Mouse (Mus musculus) forebrain, embryonic 12.5 days (tissue): ENCODE results near the gene Ugt1a6a. TPM values are rescaled to one million over a fixed set of nuclear protein-coding genes. Genes with fewer than 3 reads are reported as not detected.
A peak's percentile ranks its signal among the peaks of the same experiment; 100 is the strongest.

Experiments used
- ATAC-seq: fragments of 200-750 bp; cut with Nextera tagmentation; 2 replicates; pipeline ENCODE4 v1.8.0; 2017; ENCODE audit warnings: moderate TSS enrichment; ENCODE audit not compliant: low FRiP score
- H3K27ac ChIP-seq: fragments of 300-500 bp; sonication (generic); 2 replicates; pipeline ENCODE4 v1.5.1; 2016; ENCODE audit warnings: mild to moderate bottlenecking
- H3K27me3 ChIP-seq: fragments of 300-500 bp; sonication (generic); 2 replicates; pipeline ENCODE4 v1.6.1; 2016; ENCODE audit warnings: mild to moderate bottlenecking
- H3K36me3 ChIP-seq: fragments of 300-500 bp; sonication (generic); replicated peaks from 2 replicates; pipeline ENCODE4 v1.6.1; 2016; ENCODE audit warnings: mild to moderate bottlenecking
- H3K4me1 ChIP-seq: fragments of 300-500 bp; sonication (generic); 2 replicates; pipeline ENCODE4 v1.6.1; 2016
- H3K4me2 ChIP-seq: fragments of 300-500 bp; sonication (generic); 2 replicates; pipeline ENCODE4 v1.6.1; 2016; ENCODE audit warnings: mild to moderate bottlenecking, moderate library complexity
- H3K4me3 ChIP-seq: fragments of 300-500 bp; sonication (generic); replicated peaks from 2 replicates; pipeline ENCODE4 v1.5.1; 2016; ENCODE audit warnings: mild to moderate bottlenecking
- H3K9ac ChIP-seq: fragments of 300-500 bp; sonication (generic); 2 replicates; pipeline ENCODE4 v1.6.1; 2016; ENCODE audit warnings: mild to moderate bottlenecking
- H3K9me3 ChIP-seq: fragments of 300-500 bp; sonication (generic); 2 replicates; pipeline ENCODE4 v1.6.1; 2016
- WGBS: fragments of 180-500 bp; shearing (Covaris S2); methylation state at CpG from one replicate; pipeline ENCODE4 v1.1.7; 2016; 5-methylcytosine and 5-hydroxymethylcytosine counted together
- polyA plus RNA-seq: library from polyadenylated mRNA; unstranded; fragments of >200 nt; fragmentation: Nextera tagmentation; extraction: Ambion mirVana; gene quantifications from 2 replicates; pipeline ENCODE4 v1.2.1, GENCODE M21; 2016

The Ugt1a6a gene
- polyA plus RNA-seq, 1 experiment from 2014 or later: 0.93 TPM

DNA sequence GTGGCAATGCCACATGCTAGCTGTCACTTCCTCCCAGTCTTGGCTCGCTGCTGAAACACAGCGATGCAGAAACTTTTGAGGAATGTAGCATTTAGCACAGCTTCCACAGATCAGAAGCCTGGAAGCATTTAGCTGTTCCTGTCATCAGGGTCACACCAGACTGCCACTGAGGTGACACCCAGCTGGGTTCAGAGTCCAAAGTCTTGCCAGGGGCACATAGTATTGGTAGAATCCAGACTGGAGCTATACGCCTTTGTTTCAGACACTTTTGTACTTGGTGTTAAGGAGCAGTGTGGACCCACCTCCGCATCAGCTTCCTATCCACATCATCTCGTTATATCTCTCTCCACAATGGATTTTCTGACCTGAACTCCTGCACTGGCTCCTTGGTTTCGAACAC, 118.9 kb downstream of the Ugt1a6a start:
- ATAC-seq: no peak
- whole genome bisulfite sequencing: 70% methylated on average over 6 of the region's 6 CpGs
- no peaks in the 10 kb centered on the region for H3K36me3 ChIP-seq
- no peaks in the 10 kb centered on the region for H3K27me3 ChIP-seq
- peaks cover 96% of the 10 kb centered on the region for H3K9me3 ChIP-seq
- H3K9ac ChIP-seq: no peak overlapping the region
- H3K4me2 ChIP-seq: no peak overlapping the region
- no peaks in the 10 kb centered on the region for H3K4me1 ChIP-seq
- H3K27ac ChIP-seq: no peak overlapping the region
- no peak overlapping the region for H3K4me3 ChIP-seq

DNA sequence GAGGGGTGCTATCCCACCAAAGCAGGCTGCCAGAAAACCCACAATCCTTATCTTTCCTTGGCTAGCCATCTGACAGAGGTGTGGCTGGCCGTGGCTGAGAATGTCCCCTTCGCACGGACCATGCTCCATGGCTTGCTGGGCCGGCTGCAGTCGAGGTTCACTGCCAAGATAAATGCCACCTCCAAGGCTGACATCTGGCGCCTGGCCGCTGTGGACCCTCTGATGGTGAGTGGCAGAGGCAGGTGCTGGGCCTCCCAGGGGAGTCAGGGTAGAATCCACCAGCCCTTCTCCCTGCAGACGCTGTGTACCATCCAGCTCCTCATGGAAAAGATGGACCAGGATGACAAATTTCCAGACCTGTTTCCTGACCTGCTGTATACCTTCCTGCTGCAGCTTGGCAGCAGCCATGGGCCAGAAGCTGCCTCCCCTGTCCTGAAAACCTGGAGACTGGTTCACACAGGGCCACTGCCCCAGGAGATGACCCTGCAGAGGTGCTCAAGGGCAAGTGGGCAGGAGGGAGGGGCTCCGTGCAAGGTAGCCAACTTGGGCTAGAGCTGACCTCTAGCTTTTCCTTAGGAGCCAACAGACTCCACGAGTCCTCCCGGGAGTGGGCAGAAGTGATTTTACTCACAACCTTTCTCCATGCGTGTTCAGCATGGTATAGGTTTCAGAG, 120.3 kb downstream of the Ugt1a6a start:
- Histone ChIP-seq H3K27me3 (no peaks in the 10 kb centered on the region), H3K4me1 (no peaks in the 10 kb centered on the region), H3K9ac (no peak overlapping the region), H3K4me3 (no peak overlapping the region), H3K4me2 (no peak overlapping the region), H3K27ac (no peak overlapping the region), H3K9me3 (peaks cover 89% of the 10 kb centered on the region), H3K36me3 (peaks cover 8% of the 10 kb centered on the region)
- 89% methylated on average over 12 of the region's 12 CpGs for WGBS
- no peak for ATAC-seq

DNA sequence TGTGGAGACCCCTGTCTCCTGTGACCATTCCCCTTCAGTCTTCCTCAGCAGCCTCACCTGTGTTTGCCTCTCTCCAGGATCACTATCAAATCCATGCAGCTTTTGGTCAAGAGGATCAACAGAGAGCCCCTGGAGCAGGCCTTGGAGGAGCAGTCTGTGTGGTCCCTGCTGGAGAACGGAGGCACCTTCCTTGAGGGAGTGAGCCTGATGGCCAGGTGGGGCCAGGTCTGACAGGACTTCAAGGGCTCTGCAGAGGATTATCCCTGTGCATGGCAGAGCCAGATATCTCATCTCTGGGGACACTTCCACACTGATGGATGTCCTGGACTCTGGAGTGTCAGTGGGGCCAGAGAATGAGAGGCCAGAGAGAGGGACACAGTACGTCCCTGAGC, 120.9 kb downstream of the Ugt1a6a start:
- Histone ChIP-seq H3K9ac (no peak overlapping the region), H3K27me3 (no peaks in the 10 kb centered on the region), H3K4me3 (no peak overlapping the region), H3K27ac (no peak overlapping the region), H3K4me1 (no peaks in the 10 kb centered on the region), H3K4me2 (no peak overlapping the region), H3K9me3 (peaks cover 88% of the 10 kb centered on the region), H3K36me3 (peaks cover 14% of the 10 kb centered on the region)
- no peak for ATAC-seq
- 52% methylated on average over 2 of the region's 2 CpGs for WGBS

DNA sequence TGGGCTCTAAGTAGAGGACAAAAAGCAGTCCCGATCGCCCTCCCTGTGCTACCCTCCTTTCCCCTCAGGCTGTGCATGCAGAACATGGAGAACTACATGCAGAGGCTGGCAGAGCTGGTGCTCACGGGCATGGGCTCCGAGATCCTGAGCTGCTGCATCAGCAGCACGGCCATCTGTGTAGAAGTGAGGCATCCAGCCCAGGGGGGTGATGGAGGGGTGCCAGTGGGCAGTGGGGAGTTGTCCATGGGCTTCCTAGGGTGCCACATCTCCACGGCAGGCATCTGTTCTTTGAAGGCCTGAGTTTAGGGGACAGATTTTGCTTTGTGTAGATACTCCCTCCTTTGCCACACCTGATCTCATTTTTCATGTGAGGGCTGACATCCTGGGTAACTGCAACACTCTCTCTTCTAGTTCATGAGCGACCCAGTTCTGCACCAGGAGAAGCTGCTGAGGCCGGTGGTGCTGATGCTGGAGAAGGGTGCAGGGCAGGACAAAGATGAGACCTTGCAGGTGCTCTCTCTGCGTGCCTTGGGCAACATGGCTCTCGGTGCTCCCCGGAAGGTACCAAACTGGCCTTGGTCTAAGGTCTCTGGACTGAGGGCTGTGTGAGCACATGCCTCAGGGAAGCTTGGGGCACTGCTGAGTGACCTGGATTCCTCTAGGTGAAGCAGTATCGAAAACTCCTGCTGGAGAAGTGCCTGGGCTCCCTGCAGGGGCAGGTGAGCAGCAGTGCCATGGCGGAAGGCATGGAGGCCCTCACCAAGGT, 121.6 kb downstream of the Ugt1a6a start:
- Histone ChIP-seq H3K27me3 (no peaks in the 10 kb centered on the region), H3K4me1 (no peaks in the 10 kb centered on the region), H3K27ac (no peak overlapping the region), H3K4me2 (no peak overlapping the region), H3K9me3 (peaks cover 82% of the 10 kb centered on the region), H3K36me3 (peaks cover 21% of the 10 kb centered on the region), H3K4me3 (no peak overlapping the region), H3K9ac (no peak overlapping the region)
- ATAC-seq: no peak
- WGBS: 82% methylated on average over 13 of the region's 13 CpGs

DNA sequence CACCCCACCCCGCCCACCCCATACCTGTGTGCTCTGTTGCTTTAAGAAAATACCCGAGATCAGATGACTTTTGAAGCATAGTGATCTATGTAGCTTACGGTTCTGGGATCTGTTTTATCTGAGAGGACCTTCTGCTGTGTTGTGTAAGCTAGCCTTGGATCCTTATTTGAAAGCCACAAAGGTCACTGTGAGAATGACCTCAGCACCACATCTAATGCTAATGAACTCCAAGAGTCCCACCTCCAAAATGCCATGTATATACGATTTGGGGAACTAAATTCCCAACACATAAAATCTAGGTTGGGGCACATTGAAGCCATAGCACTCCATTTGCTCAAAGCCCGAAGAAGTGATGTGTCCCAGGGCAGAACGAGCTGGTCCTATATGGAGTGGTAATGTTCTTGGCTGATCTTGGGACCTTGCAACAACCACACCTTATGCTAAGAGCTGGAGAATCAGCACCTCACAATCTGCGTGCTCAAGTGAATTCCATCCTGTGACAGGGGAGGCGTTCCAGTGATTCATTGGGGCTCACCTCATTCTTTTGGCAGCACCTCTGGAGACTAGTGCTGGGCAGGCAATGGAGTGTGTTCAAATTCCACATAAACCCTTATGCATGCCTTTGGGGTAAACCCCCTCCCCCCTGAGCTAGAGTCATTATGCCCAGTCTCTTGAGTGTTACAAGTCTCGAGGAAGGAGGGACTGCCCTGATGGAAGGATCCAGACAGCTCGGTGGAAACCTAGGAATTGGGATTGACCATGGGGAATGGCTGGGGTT, 122.5 kb downstream of the Ugt1a6a start:
- Histone ChIP-seq H3K9ac (no peak overlapping the region), H3K4me2 (no peak overlapping the region), H3K4me3 (no peak overlapping the region), H3K9me3 (peaks cover 81% of the 10 kb centered on the region), H3K4me1 (no peaks in the 10 kb centered on the region), H3K27me3 (no peaks in the 10 kb centered on the region), H3K36me3 (peaks cover 30% of the 10 kb centered on the region), H3K27ac (no peak overlapping the region)
- WGBS: 79% methylated on average over 10 of the region's 10 CpGs
- no peak for ATAC-seq

DNA sequence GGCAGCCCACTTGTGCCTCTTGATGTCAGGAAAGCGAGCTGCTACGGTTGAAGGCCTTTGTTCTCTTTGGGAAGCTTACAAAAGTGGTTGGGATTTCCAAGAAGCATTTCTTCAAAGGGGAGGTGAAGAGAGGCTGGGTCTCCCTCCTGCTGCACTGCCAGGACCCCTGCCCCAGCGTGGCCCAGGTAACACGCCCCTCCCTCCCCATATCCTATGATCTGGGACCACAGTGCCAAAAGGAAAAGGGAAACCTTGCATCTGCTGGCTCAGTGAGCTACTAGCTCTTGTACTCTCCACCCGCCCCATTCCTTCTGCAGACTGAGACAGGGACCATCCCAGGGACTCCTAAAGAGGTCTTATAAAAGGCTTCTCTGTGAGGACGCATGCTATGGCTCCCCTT, 123.1 kb downstream of the Ugt1a6a start:
- ATAC-seq: no peak
- Histone ChIP-seq H3K4me3 (no peak overlapping the region), H3K9ac (no peak overlapping the region), H3K27me3 (no peaks in the 10 kb centered on the region), H3K9me3 (peaks cover 75% of the 10 kb centered on the region), H3K36me3 (peaks cover 36% of the 10 kb centered on the region), H3K27ac (no peak overlapping the region), H3K4me1 (no peaks in the 10 kb centered on the region), H3K4me2 (no peak overlapping the region)
- WGBS: 79% methylated on average over 6 of the region's 6 CpGs

DNA sequence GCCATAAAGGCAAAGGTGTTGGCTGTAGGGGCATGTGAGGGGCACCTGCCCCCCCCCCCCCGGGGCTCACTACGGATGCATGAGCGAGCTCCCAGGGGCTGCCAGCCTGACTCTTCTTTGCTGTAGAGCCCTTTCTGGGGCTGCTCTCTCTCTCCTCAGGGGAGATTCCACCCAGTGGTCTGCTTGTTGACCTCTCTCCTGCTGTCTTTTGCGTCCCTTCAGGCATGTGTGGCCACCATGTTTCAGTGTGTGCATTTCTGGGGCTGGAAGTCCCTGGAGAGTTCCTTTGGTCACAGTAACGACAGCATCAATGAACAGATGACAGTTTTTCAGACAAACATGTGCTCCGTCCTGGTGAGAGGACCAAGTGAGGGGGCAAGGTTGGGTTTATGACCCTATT, 123.8 kb downstream of the Ugt1a6a start:
- no peaks in the 10 kb centered on the region for H3K4me1 ChIP-seq
- H3K4me3 ChIP-seq: no peak overlapping the region
- no peak for ATAC-seq
- H3K36me3 ChIP-seq: peaks cover 43% of the 10 kb centered on the region
- no peak overlapping the region for H3K9ac ChIP-seq
- peaks cover 68% of the 10 kb centered on the region for H3K9me3 ChIP-seq
- no peaks in the 10 kb centered on the region for H3K27me3 ChIP-seq
- H3K27ac ChIP-seq: no peak overlapping the region
- WGBS: 69% methylated on average over 6 of the region's 6 CpGs
- H3K4me2 ChIP-seq: no peak overlapping the region

DNA sequence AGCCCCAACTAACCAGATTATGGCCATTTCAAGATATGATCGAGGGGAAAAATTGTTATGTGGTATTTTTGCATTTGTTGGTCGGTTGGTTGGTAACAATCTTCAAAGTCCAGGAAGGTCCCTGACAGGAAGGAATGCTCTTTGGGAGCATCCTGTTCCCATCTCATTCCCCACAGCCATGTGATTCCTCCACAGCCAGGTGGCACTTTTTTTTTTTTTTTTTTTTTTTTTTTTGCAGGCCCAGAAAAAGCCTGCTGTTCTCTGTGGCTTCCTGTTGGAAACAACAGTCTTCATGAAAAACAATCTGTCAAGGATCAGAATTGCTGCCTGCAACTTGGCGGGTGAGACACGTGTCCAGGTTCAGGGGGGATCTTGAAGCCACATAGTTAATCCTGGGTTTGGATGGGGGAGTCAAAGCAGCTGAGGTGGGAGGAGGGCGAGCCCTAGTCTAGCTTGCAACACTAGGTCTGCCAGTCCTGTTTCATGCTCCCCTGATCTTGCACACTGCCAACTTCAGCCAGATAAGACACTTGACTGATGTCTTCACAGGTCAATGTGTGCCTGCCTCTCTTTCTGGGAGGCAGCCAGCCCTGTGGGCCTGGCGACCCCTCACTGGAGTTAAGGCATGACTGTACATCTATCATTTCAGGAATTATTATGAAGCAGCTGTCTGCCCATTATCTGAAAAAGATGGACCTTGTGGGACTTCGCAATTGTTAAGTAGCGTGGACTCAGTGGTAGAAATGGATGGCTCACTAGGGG, 124.5 kb downstream of the Ugt1a6a start:
- H3K9ac ChIP-seq: no peak overlapping the region
- H3K4me3 ChIP-seq: no peak overlapping the region
- H3K9me3 ChIP-seq: peaks cover 62% of the 10 kb centered on the region
- WGBS: 81% methylated on average over 8 of the region's 8 CpGs
- no peaks in the 10 kb centered on the region for H3K27me3 ChIP-seq
- H3K4me2 ChIP-seq: no peak overlapping the region
- ATAC-seq: peak; percentile 6; the same call in 1 of the 2 replicates
- H3K36me3 ChIP-seq: peaks cover 50% of the 10 kb centered on the region
- no peak overlapping the region for H3K27ac ChIP-seq
- H3K4me1 ChIP-seq: no peaks in the 10 kb centered on the region

DNA sequence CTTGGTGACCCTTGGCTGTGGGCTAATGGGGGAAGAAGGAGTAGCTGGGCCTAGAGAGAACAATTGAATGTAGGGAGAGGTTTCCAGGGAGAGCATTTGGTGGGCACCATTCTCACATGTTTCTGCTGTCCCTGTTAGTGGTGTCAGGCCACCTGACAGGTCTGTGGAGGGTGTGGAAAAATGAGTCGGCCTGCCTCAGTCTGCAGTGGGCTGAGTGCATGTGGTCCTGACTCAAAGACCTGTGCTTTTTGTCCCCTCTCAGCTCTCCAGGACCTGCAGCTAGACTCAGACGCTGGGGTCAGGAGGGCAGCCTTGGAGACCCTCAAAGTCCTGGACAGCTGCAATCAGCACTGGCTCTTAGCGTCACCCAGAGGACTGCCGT, 125.0 kb downstream of the Ugt1a6a start:
- no peaks in the 10 kb centered on the region for H3K27me3 ChIP-seq
- peaks cover 56% of the 10 kb centered on the region for H3K9me3 ChIP-seq
- H3K4me1 ChIP-seq: no peaks in the 10 kb centered on the region
- WGBS: 79% methylated on average over 4 of the region's 4 CpGs
- no peak overlapping the region for H3K9ac ChIP-seq
- H3K4me3 ChIP-seq: no peak overlapping the region
- peaks cover 55% of the 10 kb centered on the region for H3K36me3 ChIP-seq
- ATAC-seq: peak; percentile 15
- H3K4me2 ChIP-seq: no peak overlapping the region
- no peak overlapping the region for H3K27ac ChIP-seq

DNA sequence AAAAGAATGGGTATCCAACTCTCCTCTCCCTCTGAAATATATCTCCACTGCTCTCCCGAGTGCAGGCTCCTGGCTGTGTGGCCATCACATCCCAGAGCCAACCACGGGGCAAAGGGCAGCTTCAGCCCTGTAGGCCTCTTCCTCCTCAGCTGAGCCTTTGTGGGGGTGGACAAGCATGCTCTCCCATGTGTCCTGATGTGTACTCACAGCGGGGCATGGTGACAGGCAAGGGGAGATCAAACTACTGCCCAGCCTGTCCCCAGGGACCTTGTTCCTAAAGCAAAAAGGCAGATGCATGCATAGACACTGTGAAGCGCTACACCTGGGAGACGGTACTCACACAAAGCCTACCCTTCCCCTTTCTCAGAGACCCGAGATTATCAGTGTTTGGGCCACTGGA, 125.5 kb downstream of the Ugt1a6a start:
- WGBS: 84% methylated on average over 6 of the region's 6 CpGs
- H3K9ac ChIP-seq: no peak overlapping the region
- H3K4me1 ChIP-seq: no peaks in the 10 kb centered on the region
- ATAC-seq: peak; percentile 5; the same call in 1 of the 2 replicates
- H3K9me3 ChIP-seq: peaks cover 55% of the 10 kb centered on the region
- H3K4me2 ChIP-seq: no peak overlapping the region
- H3K27me3 ChIP-seq: no peaks in the 10 kb centered on the region
- H3K36me3 ChIP-seq: peaks cover 60% of the 10 kb centered on the region
- H3K27ac ChIP-seq: no peak overlapping the region
- no peak overlapping the region for H3K4me3 ChIP-seq

DNA sequence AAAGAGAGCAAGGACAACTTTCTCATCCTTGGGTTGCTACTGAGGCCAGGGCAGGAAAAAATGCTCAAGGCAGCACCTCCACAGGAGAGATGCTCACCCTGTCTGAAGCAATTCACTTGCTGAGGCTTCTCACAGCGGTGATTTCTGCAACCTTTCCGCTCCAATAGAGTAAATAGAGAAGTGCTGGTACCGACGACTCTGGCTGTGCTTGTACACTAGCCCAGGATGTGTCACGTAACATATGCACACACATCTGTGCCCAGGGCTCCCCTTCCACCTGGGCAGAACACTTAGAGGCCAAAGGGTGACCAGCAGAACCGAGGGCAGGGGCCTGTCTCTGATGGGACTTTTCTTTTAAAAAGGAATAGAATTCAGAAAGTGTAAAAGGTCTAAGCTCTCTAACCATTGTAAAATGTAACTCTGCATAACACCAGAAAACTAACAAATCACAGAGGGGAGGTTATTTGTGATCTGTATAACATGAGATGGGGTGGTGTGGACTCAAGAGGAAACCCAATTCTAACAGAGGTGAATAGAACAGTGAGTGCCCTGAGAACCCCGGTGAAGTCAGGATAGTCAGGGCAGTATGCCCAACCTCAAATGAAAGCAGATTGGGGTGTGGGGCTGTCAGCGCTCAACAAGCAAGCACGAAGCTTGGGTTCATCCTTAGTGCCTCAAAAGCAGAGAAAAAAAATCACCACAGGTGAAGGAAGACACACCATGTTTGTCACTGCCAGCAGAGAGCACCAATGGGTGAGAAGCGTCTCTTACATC, 126.2 kb downstream of the Ugt1a6a start:
- Histone ChIP-seq H3K27me3 (no peaks in the 10 kb centered on the region), H3K36me3 (peaks cover 67% of the 10 kb centered on the region), H3K4me3 (no peak overlapping the region), H3K9ac (no peak overlapping the region), H3K4me2 (no peak overlapping the region), H3K9me3 (peaks cover 49% of the 10 kb centered on the region), H3K27ac (no peak overlapping the region), H3K4me1 (no peaks in the 10 kb centered on the region)
- no peak for ATAC-seq
- WGBS: 84% methylated on average over 10 of the region's 10 CpGs
